Mouse (Mus musculus) erythroblast, embryonic 14.5 days (primary cell): Measurements from ENCODE around the gene Psd4.

Source experiments
- GATA1 ChIP-seq: IDR thresholded peaks from 2 replicates; pipeline ENCODE4 v1.6.1; 2012; ENCODE audit warnings: low read length, inconsistent platforms, mixed read lengths
- TAL1 ChIP-seq: IDR thresholded peaks from 3 replicates; pipeline ENCODE4 v1.6.1; 2012; ENCODE audit warnings: low read length, inconsistent platforms, mixed read lengths

DNA sequence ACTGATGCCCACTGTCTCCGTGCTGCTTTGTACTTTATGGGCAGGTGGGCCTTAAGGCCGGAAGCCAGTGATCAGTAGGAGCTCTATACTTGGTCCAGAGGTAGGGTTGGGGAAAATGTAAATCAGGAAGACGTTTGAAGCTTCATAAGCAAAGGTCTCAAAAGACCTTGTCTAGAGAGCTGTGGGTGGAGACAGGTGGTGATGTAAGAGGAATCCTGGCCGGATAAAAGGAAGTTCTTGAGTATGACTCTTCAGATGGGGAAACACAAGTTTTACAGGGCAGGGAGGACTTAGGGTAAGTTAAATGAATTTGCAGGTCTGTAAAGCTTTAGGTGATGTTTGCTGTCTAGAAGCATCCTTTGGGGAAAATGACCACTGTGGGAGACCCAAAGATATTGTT, 81.7 kb downstream of the Psd4 start:
- TF ChIP-seq GATA1 (no peak), TAL1 (no peak)
